Mouse (Mus musculus) erythroblast, embryonic 14.5 days (primary cell): Measurements from ENCODE around the gene Fgf22. TPM values are rescaled to one million over a fixed set of nuclear protein-coding genes. Genes with fewer than 3 reads are reported as not detected.

Experiments
- H3K27me3 ChIP-seq: 2 replicates; pipeline ENCODE4 v1.6.1; 2012; ENCODE audit warnings: inconsistent platforms; ENCODE audit not compliant: control insufficient read depth
- H3K36me3 ChIP-seq: 2 replicates; pipeline ENCODE4 v1.6.1; 2012; ENCODE audit warnings: mild to moderate bottlenecking, inconsistent platforms; ENCODE audit not compliant: control insufficient read depth
- H3K4me1 ChIP-seq: 2 replicates; pipeline ENCODE4 v1.6.1; 2012; ENCODE audit warnings: inconsistent platforms; ENCODE audit not compliant: control insufficient read depth
- H3K4me3 ChIP-seq: replicated peaks from 2 replicates; pipeline ENCODE3; 2012; ENCODE audit warnings: moderate library complexity, mild to moderate bottlenecking, inconsistent platforms
- H3K9me3 ChIP-seq: 2 replicates; pipeline ENCODE4 v1.6.1; 2012; ENCODE audit warnings: low read length, inconsistent platforms, mixed read lengths; ENCODE audit not compliant: control insufficient read depth
- GATA1 ChIP-seq: IDR thresholded peaks from 2 replicates; pipeline ENCODE4 v1.6.1; 2012; ENCODE audit warnings: low read length, inconsistent platforms, mixed read lengths
- TAL1 ChIP-seq: IDR thresholded peaks from 3 replicates; pipeline ENCODE4 v1.6.1; 2012; ENCODE audit warnings: low read length, inconsistent platforms, mixed read lengths
- polyA plus RNA-seq: library from polyadenylated mRNA; stranded (reverse); fragments of >175 nt; gene quantifications from 2 replicates; pipeline ENCODE4 v1.2.3, GENCODE M21; 2012

Fgf22 gene
- polyA plus RNA-seq, result not detected in 2 replicates

GRCm38 (mm10) chr10:79754856-79755516 lies at the start of gene Fgf22:
Gene Fgf22 (plus strand): TSS chr10:79755076.
- TF ChIP-seq GATA1 (no peak), TAL1 (no peak)
- Histone ChIP-seq H3K4me1 (peaks cover 18% of the 10 kb centered on the region), H3K36me3 (peaks cover 42% of the 10 kb centered on the region), H3K9me3 (no peaks in the 10 kb centered on the region), H3K4me3 (peak within 1 kb of the TSS; percentile 41), H3K27me3 (peaks cover 5% of the 10 kb centered on the region)

GRCm38 (mm10) chr10:79705951-79706350 lies 48.9 kb upstream of the Fgf22 start:
- peak; percentile 99 for TF ChIP-seq TAL1
- TF ChIP-seq GATA1, result peak; percentile 88
- H3K9me3 ChIP-seq, result no peaks in the 10 kb centered on the region
- H3K4me1 ChIP-seq, result peaks cover 68% of the 10 kb centered on the region
- peak overlapping the region; percentile 81 for H3K4me3 ChIP-seq
- H3K36me3 ChIP-seq, result peaks cover 62% of the 10 kb centered on the region
- no peaks in the 10 kb centered on the region; the same call in 1 of the 2 replicates for H3K27me3 ChIP-seq

GRCm38 (mm10) chr10:79706406-79707094 lies 48.3 kb upstream of the Fgf22 start:
- H3K4me1 ChIP-seq, result peaks cover 70% of the 10 kb centered on the region
- TF ChIP-seq TAL1 (no peak), GATA1 (no peak)
- no peaks in the 10 kb centered on the region; the same call in 1 of the 2 replicates for H3K27me3 ChIP-seq
- peak overlapping the region; percentile 81 for H3K4me3 ChIP-seq
- no peaks in the 10 kb centered on the region for H3K9me3 ChIP-seq
- H3K36me3 ChIP-seq, result peaks cover 68% of the 10 kb centered on the region

- TF ChIP-seq GATA1 (no peak), TAL1 (no peak)
- Histone ChIP-seq H3K27me3 (no peaks in the 10 kb centered on the region; the same call in 1 of the 2 replicates), H3K36me3 (peaks cover 74% of the 10 kb centered on the region), H3K9me3 (no peaks in the 10 kb centered on the region), H3K4me3 (peak overlapping the region; percentile 81), H3K4me1 (peaks cover 75% of the 10 kb centered on the region)
Observed at GRCm38 (mm10) chr10:79707162-79707561, 47.7 kb upstream of the Fgf22 start.

GRCm38 (mm10) chr10:79707759-79708158 lies 47.1 kb upstream of the Fgf22 start:
- TF ChIP-seq GATA1 (no peak), TAL1 (no peak)
- peaks cover 79% of the 10 kb centered on the region for H3K36me3 ChIP-seq
- peak overlapping the region; percentile 81 for H3K4me3 ChIP-seq
- no peaks in the 10 kb centered on the region; the same call in 1 of the 2 replicates for H3K27me3 ChIP-seq
- H3K9me3 ChIP-seq, result no peaks in the 10 kb centered on the region
- peaks cover 80% of the 10 kb centered on the region for H3K4me1 ChIP-seq

- Histone ChIP-seq H3K4me3 (peak overlapping the region; percentile 81), H3K36me3 (peaks cover 88% of the 10 kb centered on the region), H3K27me3 (peaks cover under 1% of the 10 kb centered on the region), H3K9me3 (no peaks in the 10 kb centered on the region), H3K4me1 (peaks cover 86% of the 10 kb centered on the region)
- TF ChIP-seq TAL1, result no peak
- TF ChIP-seq GATA1, result no peak
Observed at GRCm38 (mm10) chr10:79708668-79709067, 46.2 kb upstream of the Fgf22 start.

- Histone ChIP-seq H3K9me3 (no peaks in the 10 kb centered on the region), H3K4me1 (peaks cover 86% of the 10 kb centered on the region), H3K27me3 (peaks cover 7% of the 10 kb centered on the region), H3K4me3 (peak overlapping the region; percentile 81), H3K36me3 (peaks cover 89% of the 10 kb centered on the region)
- no peak for TF ChIP-seq TAL1
- no peak for TF ChIP-seq GATA1
Observed at GRCm38 (mm10) chr10:79709307-79709706, 45.6 kb upstream of the Fgf22 start.

GRCm38 (mm10) chr10:79712029-79712428 lies 42.8 kb upstream of the Fgf22 start:
- Histone ChIP-seq H3K9me3 (peaks cover 6% of the 10 kb centered on the region; the same call in 1 of the 2 replicates), H3K4me1 (peaks cover 79% of the 10 kb centered on the region), H3K27me3 (peaks cover 34% of the 10 kb centered on the region), H3K36me3 (peaks cover 66% of the 10 kb centered on the region), H3K4me3 (peak overlapping the region; percentile 5)
- TF ChIP-seq GATA1 (no peak), TAL1 (no peak)

- Histone ChIP-seq H3K4me3 (peak overlapping the region; percentile 47), H3K4me1 (peaks cover 78% of the 10 kb centered on the region), H3K36me3 (peaks cover 61% of the 10 kb centered on the region), H3K9me3 (peaks cover 7% of the 10 kb centered on the region; the same call in 1 of the 2 replicates), H3K27me3 (peaks cover 40% of the 10 kb centered on the region)
- TF ChIP-seq TAL1 (peak; percentile 95), GATA1 (peak; percentile 73)
Observed at GRCm38 (mm10) chr10:79712499-79713126, 42.3 kb upstream of the Fgf22 start.
